Mouse (Mus musculus): ENCODE data around the gene Creg1. TPM values are rescaled to one million over a fixed set of nuclear protein-coding genes. Genes with fewer than 3 reads are reported as not detected.
"Not testable (repeated sequence)": the region's sequence is repeated elsewhere in the genome, so short reads cannot be mapped to it uniquely, and the experiment has no call there.

Gene Creg1
- polyA plus RNA-seq, 1 experiment from 2014 or later, result 1,120 TPM

DNA sequence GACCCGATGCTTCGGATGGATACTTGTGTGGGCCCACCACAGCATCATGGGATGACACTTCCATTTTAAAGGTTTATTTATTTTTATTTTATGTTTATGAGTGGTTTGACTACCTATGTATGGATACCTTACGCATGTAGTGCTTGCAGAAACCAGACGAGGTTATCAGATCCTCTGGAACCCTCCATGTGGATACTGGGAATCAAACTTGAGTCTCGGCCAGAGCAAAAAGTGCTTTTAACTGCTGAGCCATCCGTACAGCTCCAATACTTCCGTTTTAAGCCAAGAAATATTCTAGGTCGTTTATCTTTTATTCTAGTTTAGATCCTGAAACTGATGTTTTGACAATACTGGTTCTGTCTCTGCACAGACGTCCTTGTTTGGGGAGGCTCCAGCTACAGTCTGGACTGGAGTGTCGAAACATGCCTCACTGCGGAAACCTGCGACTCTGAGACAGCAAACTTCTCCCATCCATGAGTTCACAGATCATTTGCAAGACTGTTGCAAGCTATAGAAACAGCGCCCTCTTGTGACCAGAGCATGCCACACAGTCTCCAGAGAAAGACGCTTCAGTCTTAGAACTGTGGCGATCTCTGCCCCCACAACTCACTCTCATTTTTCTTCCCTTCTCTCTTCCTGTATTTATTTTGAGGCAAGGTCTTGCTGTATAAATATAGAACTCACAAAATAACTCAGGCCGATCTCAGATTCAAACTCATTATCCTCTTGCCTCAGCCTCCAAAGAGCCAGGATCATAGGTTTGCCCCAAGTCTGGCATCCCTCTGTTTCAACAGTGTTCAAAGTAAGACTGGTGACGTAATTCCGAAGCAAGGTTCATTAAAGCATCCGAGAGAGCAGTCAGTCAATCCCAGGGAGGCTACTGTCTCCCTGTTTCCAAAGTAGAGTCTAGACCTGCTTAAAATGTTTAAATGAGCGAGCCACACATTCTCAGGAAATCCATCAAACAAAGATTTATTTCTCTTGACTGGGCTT is 27.4 kb upstream of the Creg1 start:
- H3K27ac ChIP-seq, result no peak overlapping the region
- H3K79me2 ChIP-seq (ENCODE audit: inconsistent target), result no peaks in the 10 kb centered on the region
- no peaks in the 10 kb centered on the region for H3K36me3 ChIP-seq (ENCODE audit: inconsistent target)
- H3K4me3 ChIP-seq (ENCODE audit: inconsistent target), result no peak overlapping the region
- 25% methylated on average over 19 of the region's 20 CpGs for WGBS (ENCODE audit: missing documents)

DNA sequence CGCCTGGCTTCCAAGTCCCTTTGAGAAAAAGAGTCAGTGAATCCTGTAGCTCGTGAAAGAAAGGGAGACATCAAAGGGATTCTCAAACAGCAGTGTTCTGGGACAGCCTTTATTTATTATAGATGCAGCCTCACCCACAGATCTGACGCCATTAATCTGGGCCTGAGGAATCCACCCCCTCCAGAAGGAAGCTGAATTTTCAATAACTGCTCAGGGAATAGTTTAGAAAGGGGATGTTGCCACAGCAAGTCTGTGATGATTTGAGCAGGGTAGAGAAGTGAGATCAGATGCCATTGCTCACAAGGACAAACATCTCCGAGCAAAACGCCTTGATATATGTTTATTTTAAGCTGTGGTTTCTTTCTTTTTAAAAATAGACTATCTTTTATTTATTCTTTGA is 26.1 kb upstream of the Creg1 start:
- no peaks in the 10 kb centered on the region for H3K36me3 ChIP-seq (ENCODE audit: inconsistent target)
- 35% methylated on average over 5 of the region's 5 CpGs for WGBS (ENCODE audit: missing documents)
- H3K79me2 ChIP-seq (ENCODE audit: inconsistent target), result no peaks in the 10 kb centered on the region
- H3K4me3 ChIP-seq (ENCODE audit: inconsistent target), result no peak overlapping the region
- H3K27ac ChIP-seq, result peak overlapping the region; percentile 65

DNA sequence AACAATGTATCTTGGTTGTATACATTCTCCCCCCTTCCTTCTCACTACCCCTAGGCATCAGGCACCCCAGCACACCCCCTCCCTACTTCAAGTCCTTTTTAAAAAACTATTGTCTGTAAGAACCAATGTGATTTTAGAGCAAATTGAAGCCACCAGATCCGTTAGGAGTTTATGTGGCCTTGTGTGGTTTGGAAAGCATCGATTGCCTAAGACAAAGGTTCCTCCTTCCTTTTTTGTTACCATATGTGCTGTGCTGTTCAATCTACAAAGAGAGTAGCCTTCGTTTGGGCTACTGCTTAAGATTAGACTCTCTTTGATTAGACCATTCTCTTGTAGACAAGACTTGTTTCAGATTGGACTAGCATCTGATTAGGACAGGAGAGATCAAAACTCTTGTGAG is 25.7 kb upstream of the Creg1 start:
- H3K79me2 ChIP-seq (ENCODE audit: inconsistent target), result no peaks in the 10 kb centered on the region
- no peaks in the 10 kb centered on the region for H3K36me3 ChIP-seq (ENCODE audit: inconsistent target)
- WGBS (ENCODE audit: missing documents), result 0% methylated on average over 3 of the region's 3 CpGs
- H3K27ac ChIP-seq, result peak overlapping the region; percentile 65
- no peak overlapping the region for H3K4me3 ChIP-seq (ENCODE audit: inconsistent target)

DNA sequence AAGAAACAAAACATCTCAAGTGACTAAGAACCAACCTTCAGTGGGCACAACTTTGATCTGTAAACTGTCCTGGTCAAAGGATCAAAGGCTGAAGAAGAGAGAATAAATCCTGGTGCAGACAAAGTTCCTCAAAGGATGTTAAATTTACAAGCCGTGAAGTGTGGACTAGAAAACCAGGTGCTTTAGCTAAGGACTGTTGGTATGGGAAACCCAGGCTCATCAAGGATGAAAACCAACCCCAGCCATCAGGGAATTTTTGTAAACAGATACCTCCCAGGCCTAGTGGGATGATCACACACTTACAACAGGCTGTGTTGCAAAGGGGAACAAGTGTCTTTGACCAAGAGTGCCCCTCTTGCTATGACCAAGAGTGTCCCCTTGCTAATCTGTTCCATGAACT is 24.6 kb upstream of the Creg1 start:
- Histone ChIP-seq H3K79me2 (ENCODE audit: inconsistent target) (no peaks in the 10 kb centered on the region), H3K27ac (no peak overlapping the region), H3K36me3 (ENCODE audit: inconsistent target) (no peaks in the 10 kb centered on the region), H3K4me3 (ENCODE audit: inconsistent target) (no peak overlapping the region)
- 100% methylated on average over 1 of the region's 1 CpGs for WGBS (ENCODE audit: missing documents)

- Histone ChIP-seq H3K27ac (no peak overlapping the region), H3K36me3 (ENCODE audit: inconsistent target) (no peaks in the 10 kb centered on the region), H3K79me2 (ENCODE audit: inconsistent target) (no peaks in the 10 kb centered on the region), H3K4me3 (ENCODE audit: inconsistent target) (no peak overlapping the region)
- WGBS (ENCODE audit: missing documents), result 99% methylated on average over 8 of the region's 8 CpGs
Measured at GRCm38 (mm10) chr1:165741989-165742388, 21.6 kb upstream of the Creg1 start.

DNA sequence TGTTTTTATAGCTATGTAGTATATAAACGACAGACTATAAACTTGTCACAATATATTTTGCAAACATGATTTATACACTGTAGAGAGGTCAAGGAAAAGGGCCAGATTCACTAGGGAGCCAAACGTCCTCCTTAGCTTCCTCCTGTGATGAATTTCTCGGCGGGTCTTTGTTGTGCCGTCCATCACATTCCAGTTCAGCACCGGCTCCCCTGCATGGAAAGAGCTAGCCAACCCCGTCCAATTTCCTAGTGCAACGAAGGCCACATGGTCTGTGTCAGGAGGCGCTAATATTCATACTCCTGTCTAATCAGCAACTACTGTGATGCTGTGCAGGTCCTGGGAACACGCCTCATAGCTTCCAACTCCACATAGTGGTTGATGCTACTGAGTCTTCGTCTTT is 15.5 kb upstream of the Creg1 start:
- WGBS (ENCODE audit: missing documents), result 65% methylated on average over 11 of the region's 11 CpGs
- H3K27ac ChIP-seq, result no peak overlapping the region
- no peak overlapping the region for H3K4me3 ChIP-seq (ENCODE audit: inconsistent target)
- no peaks in the 10 kb centered on the region for H3K79me2 ChIP-seq (ENCODE audit: inconsistent target)
- H3K36me3 ChIP-seq (ENCODE audit: inconsistent target), result no peaks in the 10 kb centered on the region

DNA sequence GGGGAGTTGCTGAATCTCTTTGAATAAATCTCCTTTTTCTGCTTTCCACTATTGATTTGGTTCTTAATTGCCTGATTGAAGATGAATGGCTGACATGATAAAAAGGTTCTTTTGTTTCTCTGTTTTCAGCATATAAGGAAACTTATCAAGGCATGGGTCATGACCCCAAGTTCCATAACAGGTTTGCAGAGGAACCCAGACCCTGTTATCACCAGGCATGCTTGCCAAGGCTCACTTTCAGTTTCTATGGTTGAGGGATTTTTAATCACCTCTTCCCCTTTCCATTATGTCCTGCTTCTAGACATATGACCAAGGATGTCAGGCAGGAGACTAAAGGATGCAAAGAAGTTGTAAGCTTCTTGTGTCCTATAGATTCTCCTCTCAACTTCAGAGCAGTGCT is 12.4 kb upstream of the Creg1 start:
- H3K4me3 ChIP-seq (ENCODE audit: inconsistent target), result no peak overlapping the region
- no peak overlapping the region for H3K27ac ChIP-seq
- H3K36me3 ChIP-seq (ENCODE audit: inconsistent target), result no peaks in the 10 kb centered on the region
- no peaks in the 10 kb centered on the region for H3K79me2 ChIP-seq (ENCODE audit: inconsistent target)

GRCm38 (mm10) chr1:165751838-165752237 is 11.7 kb upstream of the Creg1 start:
- WGBS (ENCODE audit: missing documents), result 96% methylated on average over 5 of the region's 5 CpGs
- no peak overlapping the region for H3K27ac ChIP-seq
- H3K36me3 ChIP-seq (ENCODE audit: inconsistent target), result no peaks in the 10 kb centered on the region
- H3K79me2 ChIP-seq (ENCODE audit: inconsistent target), result no peaks in the 10 kb centered on the region
- H3K4me3 ChIP-seq (ENCODE audit: inconsistent target), result no peak overlapping the region

DNA sequence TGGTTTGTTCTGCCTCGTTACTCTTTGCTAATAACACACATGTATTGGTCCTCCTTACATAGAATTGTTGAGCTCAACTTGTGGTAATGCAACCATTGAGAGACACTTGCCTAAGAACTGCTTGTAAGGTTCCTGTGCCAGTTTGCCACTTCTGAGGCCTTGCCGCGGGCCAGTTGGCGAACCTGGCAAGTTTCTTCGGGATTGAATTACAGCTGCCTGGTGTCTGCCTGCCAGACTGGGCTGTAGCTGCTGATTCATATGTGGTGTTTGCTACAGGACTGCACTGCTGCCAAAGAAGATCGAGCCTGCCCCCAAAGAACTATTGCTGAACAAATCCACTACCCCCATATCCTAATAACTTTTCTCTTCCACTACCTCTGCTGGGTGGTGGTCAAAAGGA is 9.3 kb upstream of the Creg1 start:
- Histone ChIP-seq H3K36me3 (ENCODE audit: inconsistent target) (no peaks in the 10 kb centered on the region), H3K4me3 (ENCODE audit: inconsistent target) (no peak overlapping the region), H3K79me2 (ENCODE audit: inconsistent target) (no peaks in the 10 kb centered on the region), H3K27ac (no peak overlapping the region)
- 97% methylated on average over 6 of the region's 6 CpGs for WGBS (ENCODE audit: missing documents)

DNA sequence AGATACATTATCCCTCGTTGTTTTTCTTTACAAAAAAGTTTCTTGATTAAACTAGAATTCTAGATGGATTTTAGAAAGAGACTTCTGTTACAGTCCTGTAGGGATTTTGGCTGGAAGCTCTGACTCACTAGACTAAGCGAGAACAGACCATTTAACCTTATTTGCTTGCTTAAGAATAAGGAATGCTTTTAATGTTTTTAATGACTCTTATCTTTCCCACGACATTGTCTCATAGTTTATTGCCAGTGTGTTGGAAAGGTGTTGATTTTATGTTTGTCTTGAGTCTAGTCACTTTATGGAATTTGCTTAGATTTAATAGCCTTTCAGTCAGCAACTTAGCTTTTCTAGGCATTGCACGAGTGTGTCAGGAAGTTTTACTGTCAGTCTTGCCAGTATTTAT is 8.4 kb upstream of the Creg1 start:
- Histone ChIP-seq H3K36me3 (ENCODE audit: inconsistent target) (no peaks in the 10 kb centered on the region), H3K27ac (no peak overlapping the region), H3K79me2 (ENCODE audit: inconsistent target) (no peaks in the 10 kb centered on the region), H3K4me3 (ENCODE audit: inconsistent target) (no peak overlapping the region)
- WGBS (ENCODE audit: missing documents), result 85% methylated on average over 3 of the region's 4 CpGs

DNA sequence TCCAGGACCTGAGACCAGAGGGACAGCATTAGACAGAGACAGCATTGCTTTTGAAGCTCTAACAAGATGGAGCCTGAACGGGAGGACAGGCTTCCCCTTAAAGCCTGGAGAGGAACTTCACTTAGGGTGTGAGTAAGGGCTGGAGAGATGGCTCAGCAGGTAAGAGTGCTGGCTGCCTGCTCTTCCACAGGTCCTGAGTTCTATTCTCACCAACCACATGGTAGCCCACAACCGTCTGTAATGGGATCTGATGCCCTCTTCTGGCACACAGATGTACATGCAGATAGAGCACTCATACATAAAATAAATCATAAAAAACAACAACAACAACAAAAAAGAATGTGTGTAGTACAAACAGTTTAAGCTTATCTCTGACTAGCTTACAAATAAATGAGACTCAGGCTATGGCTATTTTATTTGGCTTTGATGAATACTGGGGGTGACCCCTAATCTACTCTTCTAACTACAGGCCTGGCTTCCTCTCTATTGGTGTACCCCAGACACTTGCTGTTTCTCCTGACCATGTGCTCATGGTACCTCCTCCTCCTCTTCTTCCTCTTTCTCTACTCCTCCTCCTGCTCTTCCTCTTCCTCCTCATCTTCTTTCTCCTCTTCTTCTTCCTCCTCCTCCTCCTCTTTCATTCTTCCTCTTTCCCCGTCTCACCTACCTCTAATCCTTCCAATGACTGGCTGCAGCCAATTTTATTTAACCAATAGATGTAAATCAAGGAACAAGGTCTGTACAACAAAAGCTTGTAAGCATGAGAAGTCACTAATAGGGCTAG is 1.8 kb upstream of the Creg1 start:
- peak overlapping the region; percentile 58 for H3K27ac ChIP-seq
- 40% methylated on average over 3 of the region's 3 CpGs for WGBS (ENCODE audit: missing documents)
- peaks cover 30% of the 10 kb centered on the region for H3K79me2 ChIP-seq (ENCODE audit: inconsistent target)
- no peak overlapping the region for H3K4me3 ChIP-seq (ENCODE audit: inconsistent target)
- no peaks in the 10 kb centered on the region for H3K36me3 ChIP-seq (ENCODE audit: inconsistent target)

DNA sequence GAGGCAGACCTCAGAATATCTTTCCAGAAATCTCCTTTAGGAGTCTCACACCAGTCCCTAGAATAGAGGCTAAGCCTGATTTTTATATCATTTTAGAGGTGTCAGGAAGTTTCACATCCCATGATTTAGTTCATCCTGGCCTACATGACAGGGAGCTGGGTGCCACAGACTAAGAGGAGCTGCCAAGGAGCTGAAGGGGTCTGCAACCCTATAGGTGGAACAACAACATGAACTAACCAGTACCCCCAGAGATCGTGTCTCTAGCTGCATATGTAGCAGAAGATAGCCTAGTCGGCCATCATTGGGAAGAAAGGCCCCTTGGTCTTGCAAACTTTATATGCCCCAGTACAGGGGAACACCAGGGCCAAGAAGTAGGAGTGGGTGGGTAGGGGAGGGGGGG is 1.0 kb upstream of the Creg1 start:
- Histone ChIP-seq H3K27ac (peak overlapping the region; percentile 58), H3K79me2 (ENCODE audit: inconsistent target) (peaks cover 38% of the 10 kb centered on the region)
- 31% methylated on average over 2 of the region's 2 CpGs for WGBS (ENCODE audit: missing documents)
- not testable (repeated sequence) for H3K4me3 ChIP-seq (ENCODE audit: inconsistent target); H3K36me3 ChIP-seq (ENCODE audit: inconsistent target)

GRCm38 (mm10) chr1:165762914-165763634 is 472 bp upstream of the Creg1 start:
- WGBS (ENCODE audit: missing documents), result 7% methylated on average over 14 of the region's 14 CpGs
- peaks cover 43% of the 10 kb centered on the region for H3K79me2 ChIP-seq (ENCODE audit: inconsistent target)
- H3K36me3 ChIP-seq (ENCODE audit: inconsistent target), result no peaks in the 10 kb centered on the region
- peak overlapping the region; percentile 58 for H3K27ac ChIP-seq
- peak overlapping the region; percentile 17 for H3K4me3 ChIP-seq (ENCODE audit: inconsistent target)

DNA sequence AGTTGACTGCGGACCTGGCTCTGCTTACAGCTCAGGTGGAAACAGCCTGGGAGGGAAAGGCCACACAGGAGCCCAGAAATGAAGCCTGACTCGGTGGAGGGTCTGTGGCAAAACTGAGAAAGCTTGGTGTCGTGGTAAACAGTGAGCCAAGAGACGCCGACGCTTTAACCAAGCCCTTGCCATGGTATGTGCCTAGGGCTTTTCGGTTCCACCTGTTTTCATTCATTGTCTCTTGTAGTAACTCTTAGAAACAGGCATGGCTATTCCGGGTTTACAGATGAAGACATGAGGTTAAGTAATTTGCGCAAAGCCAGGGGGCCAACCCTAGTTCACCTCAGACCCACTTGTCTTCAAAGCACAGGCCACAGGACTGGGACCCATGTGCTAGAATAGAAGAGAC is 1.0 kb downstream of the Creg1 start:
- WGBS (ENCODE audit: missing documents), result 12% methylated on average over 9 of the region's 9 CpGs
- Histone ChIP-seq H3K4me3 (ENCODE audit: inconsistent target) (peak overlapping the region; percentile 90), H3K36me3 (ENCODE audit: inconsistent target) (no peaks in the 10 kb centered on the region), H3K79me2 (ENCODE audit: inconsistent target) (peaks cover 58% of the 10 kb centered on the region), H3K27ac (peak overlapping the region; percentile 94)

All from macrophage (primary cell).